Mouse (Mus musculus): ENCODE measurements around the gene Trim72.
"Not testable (repeated sequence)": the region's sequence is repeated elsewhere in the genome, so short reads cannot be mapped to it uniquely, and the experiment has no call there.

Trim72 gene

DNA sequence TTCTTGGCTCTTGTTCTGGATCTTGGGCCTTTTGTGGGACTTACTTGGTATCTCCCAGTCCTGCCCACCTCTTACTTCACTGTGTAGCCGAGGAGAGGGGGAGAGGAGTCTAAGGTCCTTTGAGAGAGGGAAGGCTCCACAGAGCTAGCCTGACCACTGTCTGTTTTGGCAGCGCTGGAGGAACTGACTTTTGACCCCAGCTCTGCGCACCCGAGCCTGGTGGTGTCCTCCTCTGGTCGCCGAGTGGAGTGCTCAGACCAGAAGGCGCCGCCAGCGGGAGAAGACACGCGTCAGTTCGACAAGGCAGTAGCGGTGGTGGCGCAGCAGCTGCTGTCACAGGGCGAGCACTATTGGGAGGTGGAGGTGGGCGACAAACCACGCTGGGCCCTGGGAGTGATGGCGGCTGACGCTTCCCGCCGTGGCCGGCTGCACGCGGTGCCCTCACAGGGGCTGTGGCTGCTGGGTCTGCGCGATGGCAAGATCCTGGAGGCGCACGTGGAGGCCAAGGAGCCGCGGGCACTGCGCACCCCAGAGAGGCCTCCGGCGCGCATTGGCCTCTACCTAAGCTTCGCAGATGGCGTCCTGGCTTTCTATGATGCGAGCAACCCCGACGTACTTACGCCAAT is 6.1 kb downstream of the Trim72 start:
- DNase-seq (ENCODE audit: low read depth), result no peak

DNA sequence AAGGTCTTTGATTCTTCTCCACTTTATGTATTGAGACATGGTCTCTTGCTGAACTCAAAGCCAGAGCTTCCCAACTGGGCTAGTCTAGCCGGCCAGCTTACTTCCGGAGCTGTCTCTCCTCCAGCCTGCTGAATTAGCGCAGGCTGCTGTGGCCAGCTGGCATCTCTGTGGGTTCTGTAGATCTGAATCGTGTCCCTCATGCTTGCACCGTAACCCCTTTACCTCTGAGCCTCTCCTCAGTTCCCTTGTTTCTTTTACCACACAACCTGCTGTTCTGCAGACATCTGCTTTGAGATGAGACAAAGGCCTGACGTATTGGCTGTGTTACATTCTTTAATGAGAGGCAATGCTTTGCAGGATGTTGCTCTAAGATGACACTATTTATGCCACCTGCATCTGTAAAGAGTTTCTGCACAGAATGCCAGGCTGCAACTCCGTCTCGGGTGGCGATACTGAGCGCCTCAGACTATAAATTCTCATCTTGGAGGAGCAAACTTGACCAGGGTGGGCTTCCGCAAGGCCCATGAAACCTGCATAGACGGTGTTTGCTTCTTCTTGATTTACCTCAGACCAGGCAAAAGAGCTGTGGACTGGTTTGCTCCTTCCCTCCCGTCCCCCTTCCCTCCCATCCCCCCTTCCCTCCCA is 8.5 kb downstream of the Trim72 start:
- no peak for DNase-seq (ENCODE audit: low read depth)

DNA sequence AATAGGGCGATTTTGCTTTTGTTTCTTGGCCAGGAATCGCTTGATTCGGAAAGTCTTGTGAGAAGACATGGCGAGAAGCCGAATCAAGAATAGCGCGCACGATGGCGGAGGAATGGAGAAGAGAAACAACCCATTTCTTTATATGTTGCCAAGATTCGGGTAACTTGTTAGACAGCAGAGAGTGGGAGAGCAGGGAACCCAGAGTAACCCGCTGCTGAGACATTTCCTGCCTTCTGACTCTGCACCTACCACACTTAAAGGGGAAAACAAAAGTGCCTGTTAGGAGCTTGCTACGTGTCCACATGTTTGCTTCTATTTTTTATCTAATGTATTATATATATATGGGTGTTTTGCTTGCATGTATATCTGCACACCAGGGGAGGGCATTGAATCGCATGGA is 9.4 kb downstream of the Trim72 start:
- no peak for DNase-seq (ENCODE audit: low read depth)

DNA sequence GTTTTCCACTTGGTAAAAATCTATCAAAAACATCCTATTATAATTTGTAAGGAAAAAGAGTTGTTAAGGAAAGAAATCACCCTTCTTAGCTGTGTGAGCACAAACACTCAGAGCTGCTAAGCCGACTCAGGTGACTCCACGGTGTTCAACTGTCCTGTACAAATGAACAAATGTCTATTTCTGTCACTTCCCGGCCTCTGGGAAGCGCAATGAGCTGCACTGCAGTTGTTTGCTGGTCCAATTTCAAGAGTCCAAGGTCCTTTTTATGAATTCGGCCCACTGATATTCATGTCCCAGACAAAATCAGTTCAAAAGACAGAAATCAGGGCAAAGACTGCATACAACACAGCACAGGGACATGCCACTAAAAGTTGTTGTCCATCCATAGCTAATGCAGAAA is 12.4 kb downstream of the Trim72 start:
- not testable (repeated sequence) for DNase-seq (ENCODE audit: low read depth)

DNA sequence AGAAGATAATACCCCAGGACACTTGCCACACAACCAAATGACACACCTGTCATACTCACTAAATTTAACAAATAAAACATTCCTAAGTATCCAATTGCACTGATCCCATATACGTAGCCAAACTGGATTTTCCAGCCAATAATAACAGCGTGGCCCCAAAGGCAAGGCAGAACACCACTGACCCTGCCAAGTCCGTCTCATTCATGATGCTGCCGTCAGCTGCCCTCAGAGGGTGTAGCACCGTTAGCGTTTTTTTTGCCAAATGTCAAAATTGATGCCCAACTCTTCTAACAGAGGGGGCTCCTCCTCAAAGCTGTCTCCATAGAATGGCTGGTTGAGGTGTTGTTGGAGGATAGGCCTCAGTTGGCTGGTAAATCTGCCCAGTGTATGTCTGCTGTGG is 12.9 kb downstream of the Trim72 start:
- DNase-seq (ENCODE audit: low read depth), result no peak

DNA sequence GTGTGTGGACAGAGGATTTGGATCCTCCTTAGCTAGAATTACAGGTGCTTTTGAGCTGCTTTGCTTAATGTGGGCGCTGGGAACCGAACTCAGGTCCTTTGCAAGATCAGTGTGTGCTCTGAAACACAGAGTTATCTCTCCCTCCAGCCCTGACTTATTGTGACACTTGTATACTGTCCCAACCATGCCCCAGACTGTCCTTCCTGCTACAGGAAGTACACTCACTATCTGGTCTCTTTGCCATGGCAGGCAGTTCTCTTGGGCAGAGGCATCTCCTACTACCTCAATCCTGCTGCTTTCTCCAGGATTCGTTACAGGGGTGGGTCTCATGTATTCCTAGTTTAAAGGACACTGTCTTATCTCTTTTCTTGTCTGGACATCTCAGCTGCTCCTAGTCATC is 14.5 kb downstream of the Trim72 start:
- no peak for DNase-seq (ENCODE audit: low read depth)

DNA sequence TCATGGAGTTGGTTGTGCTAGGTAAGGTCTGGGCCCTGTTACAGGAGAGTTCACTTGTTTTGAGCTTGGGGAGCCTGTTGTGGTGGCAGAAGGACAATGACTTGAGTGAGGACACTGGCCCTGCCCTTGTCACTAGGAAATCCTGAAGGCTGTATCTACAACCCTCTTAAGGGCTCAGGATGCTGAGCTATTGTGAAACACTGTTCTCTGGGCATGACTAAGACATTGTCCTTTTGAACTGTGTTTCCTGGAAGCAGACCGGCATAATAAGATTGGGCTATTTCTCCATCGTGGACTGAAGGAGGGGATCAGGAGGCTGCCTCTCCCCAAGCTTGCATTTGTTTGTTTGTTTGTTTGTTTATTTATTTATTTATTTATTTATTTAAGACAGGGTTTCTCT is 15.4 kb downstream of the Trim72 start:
- no peak for DNase-seq (ENCODE audit: low read depth)

DNA sequence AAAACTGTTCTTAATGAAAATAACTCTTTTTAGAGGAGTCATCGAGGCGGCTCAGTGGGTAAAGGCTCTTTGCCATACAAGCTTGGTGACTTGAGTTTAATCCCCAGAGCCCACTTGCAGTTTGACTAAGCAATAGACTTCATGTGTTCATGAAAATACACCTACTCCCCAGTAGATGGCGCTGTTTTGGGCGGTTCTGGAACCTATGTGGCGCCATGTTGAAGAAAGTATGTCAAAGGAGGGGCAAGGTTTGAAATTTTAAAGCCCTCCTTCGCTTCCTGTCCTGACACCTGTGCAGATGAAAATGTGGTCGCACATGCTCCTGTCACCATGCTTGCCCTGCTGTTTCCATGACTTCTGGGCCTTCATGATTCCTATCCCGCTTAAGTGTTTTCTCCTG is 19.2 kb downstream of the Trim72 start:
- no peak for DNase-seq (ENCODE audit: low read depth)

DNA sequence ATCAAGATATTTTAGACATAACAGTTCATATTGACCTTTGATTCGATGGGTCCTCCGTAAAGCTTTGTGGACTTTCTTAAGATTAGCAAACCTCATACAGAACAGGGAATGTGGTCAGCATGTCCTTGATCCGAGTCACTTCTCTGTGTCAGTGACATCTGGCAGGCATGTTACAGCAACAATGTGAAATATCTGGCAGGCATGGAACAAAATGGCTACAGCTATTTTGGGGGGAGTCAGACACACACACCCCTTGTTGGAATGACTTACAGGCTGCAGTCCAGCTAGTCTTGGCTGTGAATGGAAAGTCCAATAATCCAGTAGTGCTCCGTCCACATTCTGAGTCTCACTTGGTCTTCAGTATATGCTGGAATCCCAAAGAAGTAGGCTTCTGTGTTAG is 19.8 kb downstream of the Trim72 start:
- peak; percentile 40 for DNase-seq (ENCODE audit: low read depth)

DNA sequence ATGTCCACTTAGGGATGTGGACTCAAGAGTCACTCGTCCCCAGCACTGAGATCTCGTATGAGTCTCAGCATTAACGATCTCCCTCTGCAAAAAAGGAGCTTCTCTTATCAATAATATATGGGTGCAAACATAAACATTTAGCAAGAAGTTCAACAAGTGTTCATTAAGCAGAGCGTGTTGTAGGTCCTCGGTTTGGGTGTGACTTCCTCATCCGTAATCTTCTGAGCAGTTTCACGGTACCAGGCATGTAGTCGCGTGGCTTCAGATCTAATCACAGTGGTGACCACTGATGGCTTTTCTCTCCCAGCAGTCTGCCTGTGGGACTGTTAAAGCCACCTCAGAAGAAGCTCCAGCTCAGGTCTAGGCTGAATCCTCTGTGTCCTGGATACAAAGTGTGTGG is 20.6 kb downstream of the Trim72 start:
- DNase-seq (ENCODE audit: low read depth), result no peak

DNA sequence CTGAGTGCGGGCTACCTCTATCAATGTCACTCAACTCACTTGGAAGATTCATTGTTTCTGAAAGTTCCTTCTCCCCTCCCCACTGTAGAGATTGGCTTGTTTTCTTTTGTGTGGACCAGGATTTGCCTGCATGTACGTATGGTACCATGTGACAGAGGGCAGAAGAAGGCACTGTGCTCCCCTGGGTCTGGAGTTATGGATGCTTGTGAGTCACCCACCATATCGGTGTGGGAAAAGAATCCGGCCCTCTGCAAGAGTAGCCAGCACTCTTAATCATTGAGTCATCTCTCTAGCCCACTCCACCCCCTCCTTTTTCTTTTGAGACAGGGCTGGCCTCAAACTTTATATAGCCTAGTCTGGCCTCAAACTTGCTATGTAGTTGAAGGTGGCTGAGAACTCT is 21.2 kb downstream of the Trim72 start:
- peak; percentile 75 for DNase-seq (ENCODE audit: low read depth)

DNA sequence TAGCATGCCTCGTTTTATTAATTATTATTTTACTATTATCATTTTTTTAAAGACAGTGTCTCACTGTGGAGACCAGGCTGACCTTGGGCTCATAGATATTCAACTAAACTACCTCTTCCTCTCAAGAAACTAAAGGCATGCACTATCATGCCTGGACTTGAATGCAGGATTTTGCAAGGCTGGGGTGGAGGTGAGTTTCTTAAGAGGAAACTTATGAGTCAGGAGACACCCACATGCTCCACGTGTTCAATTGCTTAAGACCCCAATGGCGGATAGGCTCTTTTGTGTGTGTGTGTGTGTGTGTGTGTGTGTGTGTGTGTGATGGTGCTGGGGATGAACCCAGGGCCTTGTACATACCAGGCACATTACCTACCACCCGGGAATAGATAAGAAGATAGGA is 21.6 kb downstream of the Trim72 start:
- no peak for DNase-seq (ENCODE audit: low read depth)

DNA sequence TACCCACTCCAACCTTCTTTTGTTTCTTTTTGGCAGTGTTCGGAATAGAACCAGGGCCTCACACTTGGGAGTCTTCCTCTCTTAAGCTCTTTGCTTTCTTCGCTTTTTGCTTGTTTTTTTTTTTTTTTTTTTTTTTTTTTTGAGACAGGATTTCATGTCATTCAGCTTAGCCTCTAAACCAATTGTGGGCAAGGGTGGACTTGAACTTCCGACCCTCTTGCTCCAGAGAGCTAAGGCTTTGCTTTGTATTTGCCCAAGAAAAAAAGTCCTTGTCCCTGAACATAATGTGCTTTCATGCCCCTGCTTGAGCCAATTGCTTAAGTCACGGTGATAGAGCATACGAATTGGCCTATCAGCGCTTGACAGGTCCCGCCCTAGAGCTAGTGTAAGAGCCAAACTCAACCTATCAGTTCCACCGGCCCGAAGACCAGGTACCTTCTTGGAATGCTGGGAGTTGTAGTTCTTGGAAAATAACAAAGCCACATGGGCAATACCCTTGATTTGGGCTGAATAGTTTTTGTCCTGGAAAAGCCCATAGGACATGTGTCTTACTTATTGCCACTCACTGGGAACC is 27.7 kb downstream of the Trim72 start:
- DNase-seq (ENCODE audit: low read depth), result no peak

DNA sequence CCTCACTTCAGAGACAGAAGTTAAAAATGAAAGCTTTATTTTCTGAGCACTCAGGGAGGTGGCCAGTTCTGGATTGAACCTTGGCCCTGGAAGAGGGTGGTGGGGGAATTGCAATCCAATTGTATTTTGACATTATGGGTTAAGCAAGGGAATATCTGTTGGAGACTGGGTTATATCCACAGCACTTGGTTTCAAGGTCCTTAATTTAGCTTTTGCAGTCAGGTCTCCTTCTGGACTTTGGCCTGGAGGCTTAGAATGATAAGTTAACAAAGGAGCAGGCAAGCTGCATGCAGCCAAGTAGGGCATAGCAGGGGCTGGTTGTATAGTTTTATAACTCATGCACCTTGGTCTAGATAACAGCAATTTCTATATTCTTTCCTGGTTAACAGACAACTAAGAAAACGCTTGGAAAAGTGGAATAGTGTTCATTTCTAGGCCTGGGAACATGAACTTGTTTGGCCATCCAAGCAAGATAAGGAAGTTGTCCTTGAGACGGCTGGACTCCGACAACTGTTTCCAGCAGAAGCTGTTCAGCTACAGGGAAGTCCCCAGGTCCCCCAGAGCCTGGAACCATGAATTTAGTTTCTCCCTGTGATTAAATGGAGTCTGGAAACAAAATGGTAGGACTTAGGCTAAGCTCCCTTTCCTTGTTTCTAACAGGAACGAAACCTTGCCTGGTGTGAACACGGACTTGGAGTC is 28.7 kb downstream of the Trim72 start:
- DNase-seq (ENCODE audit: low read depth), result no peak

DNA sequence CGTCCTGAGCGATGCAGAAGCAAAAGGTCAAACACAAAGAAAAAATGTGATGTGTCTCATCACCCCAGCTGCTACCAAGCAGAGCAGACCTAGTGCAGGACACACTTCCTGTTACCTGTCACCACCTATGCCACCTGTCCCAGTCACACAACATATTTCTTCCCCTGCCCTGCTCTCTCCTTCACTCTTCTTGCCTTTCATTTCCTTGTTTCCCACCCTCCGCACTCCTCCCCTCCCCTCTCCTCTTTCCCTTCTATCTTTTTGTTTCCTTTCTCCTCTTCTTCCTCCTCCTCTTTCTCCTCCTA is 29.2 kb downstream of the Trim72 start:
- no peak for DNase-seq (ENCODE audit: low read depth)

DNA sequence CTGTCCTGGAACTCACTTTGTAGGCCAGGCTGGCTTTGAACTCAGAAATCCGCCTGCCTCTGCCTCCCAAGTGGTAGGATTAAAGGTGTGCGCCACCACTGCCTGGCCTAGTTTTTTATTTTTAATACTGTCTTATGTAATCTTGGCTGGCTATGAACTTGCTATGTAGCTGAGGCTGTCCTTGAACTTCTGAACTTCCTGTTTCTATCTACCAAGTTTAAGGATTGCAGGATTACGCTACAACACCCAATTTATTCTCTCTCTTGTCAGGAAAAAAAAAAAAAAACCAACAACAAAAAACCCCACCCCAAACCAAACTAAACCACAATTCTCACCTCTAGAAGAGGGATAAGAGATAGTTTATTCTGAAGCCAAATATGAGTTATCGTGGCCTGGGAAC is 29.9 kb downstream of the Trim72 start:
- no peak for DNase-seq (ENCODE audit: low read depth)

DNA sequence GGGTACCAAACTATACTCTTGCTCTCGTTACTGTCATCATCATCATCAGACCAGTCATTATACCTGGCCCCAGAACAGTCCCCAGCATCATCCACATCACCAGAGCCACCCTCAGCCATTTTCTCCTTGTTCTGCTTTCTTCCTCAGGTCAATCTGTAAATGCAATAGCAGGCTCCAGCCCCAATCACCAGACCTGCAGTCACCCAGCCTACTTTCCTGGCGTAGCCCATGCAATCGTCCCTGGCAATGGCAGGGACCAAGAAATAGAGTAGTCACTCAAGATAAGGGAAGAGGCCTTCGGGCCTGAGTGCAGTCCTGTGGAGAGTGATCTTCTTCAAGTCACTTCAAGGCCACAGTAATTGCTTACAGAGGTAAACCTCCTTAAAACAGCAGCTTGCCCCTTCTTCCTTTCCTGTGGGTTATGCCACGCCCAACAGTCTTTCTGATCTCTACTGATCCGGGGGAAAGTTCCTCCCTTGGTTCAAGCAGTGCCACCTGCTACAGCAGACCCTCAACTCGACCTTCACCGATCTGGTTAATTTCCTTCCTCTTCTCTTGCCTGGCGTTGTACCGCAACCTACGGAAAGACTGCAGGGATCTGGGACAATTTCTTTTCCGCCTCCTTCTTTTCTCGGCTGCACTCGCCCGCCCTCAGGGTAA is 38.5 kb downstream of the Trim72 start:
- DNase-seq (ENCODE audit: low read depth), result not testable (repeated sequence)

DNA sequence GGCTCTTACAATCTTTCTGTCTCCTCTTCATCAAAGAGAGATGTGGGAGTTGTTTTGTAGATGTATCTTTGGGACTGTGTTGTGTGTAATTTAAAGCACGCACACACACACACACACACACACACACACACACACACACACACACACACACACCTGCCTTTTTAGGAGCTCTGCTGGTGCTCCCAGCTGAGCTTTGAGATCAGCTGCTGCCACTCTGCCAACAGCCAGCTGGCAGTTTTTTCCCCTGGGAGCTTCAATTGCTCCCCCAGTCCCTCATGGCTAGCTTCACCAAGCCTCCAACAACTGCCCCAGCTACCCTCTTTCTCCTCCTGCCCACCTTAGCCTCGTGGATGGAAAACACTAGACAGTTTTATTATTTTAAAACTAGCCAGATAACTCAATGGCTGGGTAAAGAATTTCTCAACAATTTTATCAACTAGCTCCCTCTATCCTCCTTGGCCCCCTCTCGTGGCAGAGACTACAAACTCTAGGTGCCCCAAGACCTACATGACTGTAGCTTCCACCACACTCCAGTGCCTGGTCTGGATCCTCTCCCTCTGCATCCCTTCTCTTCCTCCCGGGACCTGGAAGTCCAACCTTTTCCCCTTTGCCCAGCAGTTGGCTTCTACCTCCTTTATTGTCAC is 40.5 kb downstream of the Trim72 start:
- DNase-seq (ENCODE audit: low read depth), result no peak

DNA sequence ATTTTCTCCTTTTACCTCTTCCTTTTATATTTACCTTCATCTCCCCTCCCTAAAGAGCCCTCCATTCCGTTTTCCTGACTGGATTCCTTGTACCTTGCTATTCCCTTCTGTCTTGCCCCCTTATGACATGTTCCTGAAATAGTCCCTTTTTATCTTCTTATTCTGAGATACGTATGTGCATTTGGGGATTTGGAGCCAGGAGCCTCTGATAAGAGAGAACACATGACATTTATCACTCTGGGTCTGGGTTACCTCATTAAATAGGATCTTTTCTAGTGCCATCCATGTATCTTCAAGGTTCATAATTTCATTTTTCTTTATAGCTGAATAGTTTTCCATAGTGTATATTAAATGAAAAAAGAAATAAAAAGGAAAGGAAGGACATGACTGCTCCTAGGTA is 41.9 kb downstream of the Trim72 start:
- DNase-seq (ENCODE audit: low read depth), result no peak

DNA sequence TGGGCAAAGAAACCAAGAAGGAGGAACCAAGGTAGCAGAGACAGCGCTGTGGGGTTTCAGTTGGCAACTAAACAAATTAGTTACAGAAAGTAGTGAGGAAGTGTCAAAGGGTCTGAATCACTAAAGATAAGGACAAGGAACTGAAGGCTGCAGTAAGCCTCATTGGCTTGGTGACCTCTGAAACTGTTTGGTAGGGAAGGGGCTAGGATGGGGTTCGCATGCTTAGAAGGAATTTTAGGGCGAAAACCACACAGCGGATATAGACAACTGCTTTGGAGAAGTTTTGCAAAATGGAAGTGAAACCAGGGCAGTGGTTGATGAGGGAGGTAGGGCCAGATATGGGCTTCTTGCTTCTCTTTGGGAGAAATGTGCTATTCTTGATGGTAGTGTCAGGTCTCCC is 45.1 kb downstream of the Trim72 start:
- DNase-seq (ENCODE audit: low read depth), result no peak

DNA sequence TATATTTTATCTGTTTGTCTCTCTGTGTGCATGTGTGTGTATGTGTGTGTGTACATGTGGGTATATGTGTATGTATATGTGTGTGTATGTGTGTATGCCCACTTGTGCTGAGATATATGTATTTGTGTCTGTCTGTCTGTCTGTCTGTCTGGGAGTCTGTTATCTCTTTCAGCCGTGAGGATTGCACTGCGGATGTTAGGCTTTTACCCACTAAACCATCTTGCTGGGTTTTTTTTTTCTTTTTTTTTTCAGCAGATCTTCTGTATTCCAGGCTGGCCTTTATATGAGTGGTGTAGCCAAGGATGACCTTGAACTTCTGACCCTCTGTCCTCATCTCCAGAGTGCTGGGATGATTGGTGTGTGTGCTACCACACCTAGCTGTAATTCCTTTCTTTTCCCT is 45.5 kb downstream of the Trim72 start:
- DNase-seq (ENCODE audit: low read depth), result no peak

DNA sequence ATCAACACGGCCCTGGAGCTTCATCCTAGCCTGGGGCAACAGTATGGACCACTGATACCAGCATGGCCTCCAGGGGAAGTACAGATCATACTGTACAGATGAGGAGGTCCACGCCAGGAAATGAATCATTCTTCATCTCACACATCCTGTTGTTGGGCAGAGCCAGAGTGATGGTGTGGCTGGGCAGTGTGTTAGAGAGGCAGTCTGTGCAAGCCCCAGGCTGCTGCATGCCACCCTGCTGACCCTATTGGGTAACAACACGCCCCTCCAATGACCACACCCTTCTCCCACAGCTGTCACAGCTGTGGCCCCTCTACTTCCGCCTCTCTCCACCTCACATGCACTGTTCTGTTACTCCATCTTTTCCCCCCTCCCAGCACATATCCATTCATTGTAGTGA is 47.0 kb downstream of the Trim72 start:
- DNase-seq (ENCODE audit: low read depth), result no peak

DNA sequence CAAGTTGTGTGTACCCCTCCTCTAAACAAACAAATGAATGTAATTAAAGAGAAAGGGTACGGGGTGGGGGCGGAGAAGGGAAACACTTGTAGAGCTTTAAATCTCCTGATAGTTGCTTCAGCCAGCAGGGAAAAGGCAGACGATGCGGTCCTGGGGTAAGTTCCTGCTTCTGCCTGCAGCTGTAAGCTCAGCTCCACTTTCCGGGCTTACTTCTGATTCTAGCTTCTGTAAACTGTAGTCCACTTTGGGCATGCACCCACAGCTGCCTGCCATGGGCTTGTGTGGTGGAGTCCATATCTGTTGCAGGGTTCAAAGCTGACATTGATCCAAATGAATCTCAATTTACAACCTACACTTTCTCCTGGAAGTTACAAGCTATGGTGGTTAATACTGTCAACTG is 49.3 kb downstream of the Trim72 start:
- no peak for DNase-seq (ENCODE audit: low read depth)

All from fibroblast of lung, adult 2 months (primary cell).